Mouse (Mus musculus) liver, embryonic 12.5 days (tissue): ENCODE results near the gene Zfhx3. TPM values are rescaled to one million over a fixed set of nuclear protein-coding genes. Genes with fewer than 3 reads are reported as not detected.

Experiments
- ATAC-seq: fragments of 200-750 bp; cut with Nextera tagmentation; 2 replicates; pipeline ENCODE4 v1.8.0; 2017; ENCODE audit warnings: moderate number of reproducible peaks, mild to moderate bottlenecking, moderate library complexity
- H3K27ac ChIP-seq: fragments of 300-500 bp; sonication (generic); 2 replicates; pipeline ENCODE4 v1.5.1; 2016; ENCODE audit warnings: mild to moderate bottlenecking
- H3K27me3 ChIP-seq: fragments of 300-500 bp; sonication (generic); replicated peaks from 2 replicates; pipeline ENCODE4 v1.6.1; 2016; ENCODE audit warnings: mild to moderate bottlenecking, moderate library complexity
- H3K36me3 ChIP-seq: fragments of 300-500 bp; sonication (generic); 2 replicates; pipeline ENCODE4 v1.6.1; 2016; ENCODE audit warnings: mild to moderate bottlenecking, moderate library complexity
- H3K4me1 ChIP-seq: fragments of 300-500 bp; sonication (generic); 2 replicates; pipeline ENCODE4 v1.6.1; 2016
- H3K4me2 ChIP-seq: fragments of 300-500 bp; sonication (generic); 2 replicates; pipeline ENCODE4 v1.6.1; 2016; ENCODE audit warnings: mild to moderate bottlenecking, moderate library complexity
- H3K4me3 ChIP-seq: fragments of 300-500 bp; sonication (generic); 2 replicates; pipeline ENCODE4 v1.5.1; 2016; ENCODE audit warnings: mild to moderate bottlenecking, moderate library complexity
- H3K9ac ChIP-seq: fragments of 300-500 bp; sonication (generic); 2 replicates; pipeline ENCODE4 v1.6.1; 2016; ENCODE audit warnings: mild to moderate bottlenecking, moderate library complexity
- H3K9me3 ChIP-seq: fragments of 300-500 bp; sonication (generic); replicated peaks from 2 replicates; pipeline ENCODE4 v1.6.1; 2016; ENCODE audit warnings: mild to moderate bottlenecking, moderate library complexity
- WGBS: fragments of 180-500 bp; shearing (Covaris S2); methylation state at CpG from one replicate; pipeline ENCODE4 v1.1.7; 2016; ENCODE audit not compliant: insufficient replicate concordance; 5-methylcytosine and 5-hydroxymethylcytosine counted together
- polyA plus RNA-seq: library from polyadenylated mRNA; unstranded; fragments of >200 nt; fragmentation: Nextera tagmentation; extraction: Ambion mirVana; gene quantifications from 2 replicates; pipeline ENCODE4 v1.2.1, GENCODE M21; 2016

Zfhx3 gene
- polyA plus RNA-seq, 1 experiment from 2014 or later = 2.4 TPM

- Histone ChIP-seq H3K4me3 (no peak overlapping the region), H3K4me2 (no peak overlapping the region), H3K4me1 (peaks cover 13% of the 10 kb centered on the region), H3K9me3 (no peaks in the 10 kb centered on the region), H3K9ac (no peak overlapping the region), H3K27ac (no peak overlapping the region), H3K36me3 (no peaks in the 10 kb centered on the region), H3K27me3 (no peaks in the 10 kb centered on the region)
- 75% methylated on average over 6 of the region's 6 CpGs for WGBS
- ATAC-seq = no peak
Measured at GRCm38 (mm10) chr8:108754556-108754955, 812.1 kb downstream of the Zfhx3 start.

- WGBS = 78% methylated on average over 19 of the region's 19 CpGs
- no peak overlapping the region for H3K4me2 ChIP-seq
- H3K27ac ChIP-seq = no peak overlapping the region
- ATAC-seq = no peak
- H3K36me3 ChIP-seq = no peaks in the 10 kb centered on the region
- H3K4me1 ChIP-seq = peaks cover 11% of the 10 kb centered on the region
- no peaks in the 10 kb centered on the region for H3K9me3 ChIP-seq
- no peaks in the 10 kb centered on the region for H3K27me3 ChIP-seq
- H3K9ac ChIP-seq = no peak overlapping the region
- H3K4me3 ChIP-seq = no peak overlapping the region
Measured at GRCm38 (mm10) chr8:108755400-108756325, 813.2 kb downstream of the Zfhx3 start.

- ATAC-seq = no peak
- Histone ChIP-seq H3K9me3 (no peaks in the 10 kb centered on the region), H3K27me3 (no peaks in the 10 kb centered on the region), H3K4me3 (no peak overlapping the region), H3K36me3 (no peaks in the 10 kb centered on the region), H3K9ac (no peak overlapping the region), H3K4me1 (peaks cover 35% of the 10 kb centered on the region), H3K4me2 (no peak overlapping the region), H3K27ac (no peak overlapping the region)
- WGBS = 66% methylated on average over 15 of the region's 15 CpGs
Measured at GRCm38 (mm10) chr8:108759511-108760330, 817.3 kb downstream of the Zfhx3 start.

- H3K4me1 ChIP-seq = peaks cover 43% of the 10 kb centered on the region
- peak; percentile 42; the same call in 1 of the 2 replicates for ATAC-seq
Measured at GRCm38 (mm10) chr8:108760745-108761144, 818.3 kb downstream of the Zfhx3 start.

GRCm38 (mm10) chr8:108762567-108762966 lies 820.1 kb downstream of the Zfhx3 start:
- Histone ChIP-seq H3K27me3 (no peaks in the 10 kb centered on the region), H3K9me3 (no peaks in the 10 kb centered on the region), H3K27ac (no peak overlapping the region), H3K36me3 (no peaks in the 10 kb centered on the region), H3K4me1 (peaks cover 60% of the 10 kb centered on the region), H3K4me3 (no peak overlapping the region), H3K9ac (no peak overlapping the region), H3K4me2 (no peak overlapping the region)
- WGBS = 47% methylated on average over 7 of the region's 7 CpGs
- ATAC-seq = no peak; the same call in 1 of the 2 replicates

More at GRCm38 (mm10) chr8:108760745-108761144, 818.3 kb downstream of the Zfhx3 start:
- no peak overlapping the region for H3K4me3 ChIP-seq
- H3K27ac ChIP-seq = no peak overlapping the region; the same call in 1 of the 2 replicates
- H3K36me3 ChIP-seq = no peaks in the 10 kb centered on the region
- H3K9me3 ChIP-seq = no peaks in the 10 kb centered on the region
- WGBS = 75% methylated on average over 10 of the region's 10 CpGs
- H3K9ac ChIP-seq = no peak overlapping the region
- H3K27me3 ChIP-seq = no peaks in the 10 kb centered on the region
- no peak overlapping the region for H3K4me2 ChIP-seq

- H3K4me2 ChIP-seq = no peak overlapping the region
Measured at GRCm38 (mm10) chr8:108764403-108765194, 822.2 kb downstream of the Zfhx3 start.

GRCm38 (mm10) chr8:108766102-108766501 lies 823.7 kb downstream of the Zfhx3 start:
- H3K4me1 ChIP-seq = peaks cover 49% of the 10 kb centered on the region

More at GRCm38 (mm10) chr8:108764403-108765194, 822.2 kb downstream of the Zfhx3 start:
- WGBS = 56% methylated on average over 19 of the region's 19 CpGs
- H3K36me3 ChIP-seq = no peaks in the 10 kb centered on the region
- H3K4me3 ChIP-seq = no peak overlapping the region
- H3K9me3 ChIP-seq = no peaks in the 10 kb centered on the region
- peaks cover 49% of the 10 kb centered on the region for H3K4me1 ChIP-seq
- ATAC-seq = no peak
- peak overlapping the region; percentile 40; the same call in 1 of the 2 replicates for H3K27ac ChIP-seq
- no peak overlapping the region for H3K9ac ChIP-seq
- H3K27me3 ChIP-seq = no peaks in the 10 kb centered on the region

GRCm38 (mm10) chr8:108768051-108768450 lies 825.6 kb downstream of the Zfhx3 start:
- H3K9ac ChIP-seq = no peak overlapping the region
- no peak overlapping the region for H3K27ac ChIP-seq
- H3K4me3 ChIP-seq = no peak overlapping the region
- H3K27me3 ChIP-seq = no peaks in the 10 kb centered on the region
- peaks cover 37% of the 10 kb centered on the region for H3K4me1 ChIP-seq
- no peaks in the 10 kb centered on the region for H3K9me3 ChIP-seq
- 0 out of 2 replicates have a peak, but pooled peaks have one; percentile 28 for ATAC-seq
- H3K4me2 ChIP-seq = no peak overlapping the region
- no peaks in the 10 kb centered on the region for H3K36me3 ChIP-seq
- WGBS = 68% methylated on average over 7 of the region's 7 CpGs

More at GRCm38 (mm10) chr8:108766102-108766501, 823.7 kb downstream of the Zfhx3 start:
- WGBS = 63% methylated on average over 6 of the region's 6 CpGs
- no peak for ATAC-seq
- Histone ChIP-seq H3K9me3 (no peaks in the 10 kb centered on the region), H3K27ac (no peak overlapping the region), H3K4me2 (no peak overlapping the region), H3K4me3 (no peak overlapping the region), H3K36me3 (no peaks in the 10 kb centered on the region), H3K27me3 (no peaks in the 10 kb centered on the region), H3K9ac (no peak overlapping the region)

GRCm38 (mm10) chr8:108770334-108770733 lies 827.9 kb downstream of the Zfhx3 start:
- no peak overlapping the region for H3K4me3 ChIP-seq
- no peaks in the 10 kb centered on the region for H3K9me3 ChIP-seq
- ATAC-seq = no peak
- no peaks in the 10 kb centered on the region for H3K36me3 ChIP-seq
- H3K27ac ChIP-seq = no peak overlapping the region
- no peaks in the 10 kb centered on the region for H3K27me3 ChIP-seq
- H3K9ac ChIP-seq = no peak overlapping the region
- H3K4me2 ChIP-seq = no peak overlapping the region
- H3K4me1 ChIP-seq = peaks cover 19% of the 10 kb centered on the region
- 71% methylated on average over 4 of the region's 4 CpGs for WGBS

GRCm38 (mm10) chr8:108773436-108773835 lies 831.0 kb downstream of the Zfhx3 start:
- no peaks in the 10 kb centered on the region for H3K27me3 ChIP-seq

GRCm38 (mm10) chr8:108778063-108778462 lies 835.6 kb downstream of the Zfhx3 start:
- H3K4me3 ChIP-seq = no peak overlapping the region
- no peak overlapping the region for H3K27ac ChIP-seq
- H3K9ac ChIP-seq = no peak overlapping the region
- no peaks in the 10 kb centered on the region for H3K36me3 ChIP-seq
- no peaks in the 10 kb centered on the region for H3K27me3 ChIP-seq
- WGBS = 87% methylated on average over 12 of the region's 12 CpGs
- no peaks in the 10 kb centered on the region for H3K9me3 ChIP-seq
- no peak overlapping the region for H3K4me2 ChIP-seq
- peaks cover 16% of the 10 kb centered on the region for H3K4me1 ChIP-seq
- ATAC-seq = 0 out of 2 replicates have a peak, but pooled peaks have one; percentile 13

More at GRCm38 (mm10) chr8:108773436-108773835, 831.0 kb downstream of the Zfhx3 start:
- WGBS = 80% methylated on average over 6 of the region's 6 CpGs
- no peak overlapping the region for H3K9ac ChIP-seq
- no peak overlapping the region for H3K4me3 ChIP-seq
- ATAC-seq = no peak
- no peaks in the 10 kb centered on the region for H3K36me3 ChIP-seq
- no peak overlapping the region for H3K4me2 ChIP-seq
- no peaks in the 10 kb centered on the region for H3K9me3 ChIP-seq
- H3K4me1 ChIP-seq = 0 out of 2 replicates have a peak, but pooled peaks cover 7% of the 10 kb centered on the region
- H3K27ac ChIP-seq = no peak overlapping the region
